Mouse (Mus musculus) neural tube, embryonic 10.5 days (tissue): ENCODE data around the gene Sycp2.
"Not testable (repeated sequence)": the region's sequence is repeated elsewhere in the genome, so short reads cannot be mapped to it uniquely, and the experiment has no call there.

Experiments
- DNase-seq: peaks from one replicate; pipeline ENCODE4 v3.0.0-alpha.2; 2017; ENCODE audit warnings: low spot score; ENCODE audit errors: extremely low spot score

The Sycp2 gene

DNA sequence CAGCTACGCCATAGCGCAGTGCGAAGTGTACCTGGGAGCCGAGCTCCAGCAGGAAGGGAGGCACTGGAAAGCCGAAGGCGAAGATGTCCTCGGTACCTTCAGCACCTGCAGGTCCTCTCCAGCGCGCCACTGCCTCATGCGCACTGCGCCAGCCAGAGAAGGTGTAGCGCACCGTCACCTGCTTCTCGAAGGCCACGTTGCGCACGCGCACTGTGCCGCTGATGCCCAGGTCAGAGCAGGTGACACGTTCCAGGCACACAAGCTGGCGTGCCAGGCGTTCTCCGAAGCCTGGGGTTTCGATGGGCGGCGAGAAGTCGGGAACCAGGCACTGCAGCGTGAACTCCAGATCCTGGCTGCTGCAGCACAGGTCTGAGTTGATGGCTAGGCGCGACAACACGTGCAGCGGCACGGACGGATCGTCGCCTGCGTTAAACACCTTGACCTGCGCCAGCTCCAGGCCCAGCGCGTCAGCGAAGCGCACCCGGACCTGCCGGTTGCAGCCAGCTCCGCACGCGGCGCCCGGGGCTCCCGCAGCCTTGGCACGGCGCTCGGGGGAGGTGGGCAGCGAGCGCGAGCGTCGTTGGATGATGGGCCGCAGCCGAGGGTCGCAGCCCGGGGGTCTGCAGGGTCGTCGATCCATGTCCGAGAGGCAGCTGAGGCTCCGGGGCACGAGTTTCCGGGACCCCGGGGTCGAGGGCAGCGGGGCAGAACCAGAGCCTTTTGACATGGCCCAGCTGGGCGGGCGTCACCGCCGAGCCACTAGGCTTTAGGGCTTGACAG lies 6.2 kb upstream of the Sycp2 start:
- DNase-seq: peak; percentile 66

GRCm38 (mm10) chr2:178413081-178413480 lies 5.6 kb upstream of the Sycp2 start:
- DNase-seq: no peak

GRCm38 (mm10) chr2:178412598-178412997 lies 5.1 kb upstream of the Sycp2 start:
- peak; percentile 15 for DNase-seq

DNA sequence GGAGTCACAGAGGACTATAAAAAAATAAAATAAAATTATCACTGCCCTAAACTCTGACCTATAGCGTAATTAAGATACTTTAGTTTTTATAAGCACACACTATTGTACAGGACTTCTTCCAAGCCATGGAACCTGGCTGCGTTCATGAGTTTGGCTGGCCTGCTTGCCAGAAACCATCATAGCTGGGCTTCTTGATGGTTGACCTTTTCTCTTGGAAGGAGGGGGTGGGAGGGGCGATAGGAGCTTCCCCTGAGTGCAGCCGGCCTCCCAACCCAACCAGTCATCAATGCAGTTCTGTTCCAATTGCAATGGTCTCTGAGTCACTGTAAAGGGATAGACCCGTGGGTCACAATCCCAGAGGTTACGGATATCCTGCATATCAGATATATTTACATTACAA lies 2.8 kb upstream of the Sycp2 start:
- peak; percentile 8 for DNase-seq

DNA sequence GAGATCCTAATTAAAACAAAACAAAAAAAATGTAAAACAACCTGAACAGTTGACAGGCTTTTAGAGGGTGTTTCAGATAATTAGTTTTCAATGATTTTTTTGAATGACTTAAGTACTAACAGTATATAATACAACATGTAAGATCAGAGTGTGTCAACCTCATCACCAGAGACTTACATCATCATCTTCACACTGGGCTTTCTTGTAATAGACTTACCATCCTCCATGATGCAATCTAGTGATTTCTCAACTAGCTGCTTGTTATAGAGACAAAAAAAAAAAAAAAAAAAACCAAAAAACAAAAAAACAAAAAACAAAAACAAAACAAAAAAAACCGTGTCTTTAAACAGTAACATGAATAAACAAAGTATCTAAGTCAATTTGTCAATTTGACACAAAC lies 1.5 kb upstream of the Sycp2 start:
- no peak for DNase-seq

GRCm38 (mm10) chr2:178342597-178342996 lies 64.9 kb downstream of the Sycp2 start:
- DNase-seq: no peak

DNA sequence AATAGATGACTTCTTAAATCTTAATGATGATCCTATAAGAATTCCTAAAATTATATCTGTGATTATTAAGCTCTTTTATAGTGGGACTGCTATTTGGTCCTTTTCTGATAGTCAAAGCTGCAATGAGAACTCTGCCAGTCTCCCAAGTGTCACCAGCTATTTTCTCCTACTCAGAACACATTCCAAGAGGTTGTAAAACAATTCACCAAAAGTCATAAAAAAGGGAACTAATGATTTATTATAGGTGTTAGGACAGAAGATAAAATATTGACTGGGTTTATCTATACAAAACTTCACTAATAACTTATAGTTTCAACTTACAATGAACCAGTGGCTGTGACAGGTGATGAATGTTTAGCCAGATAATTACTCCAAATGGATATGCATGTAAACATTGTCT lies 65.4 kb downstream of the Sycp2 start:
- DNase-seq: not testable (repeated sequence)

DNA sequence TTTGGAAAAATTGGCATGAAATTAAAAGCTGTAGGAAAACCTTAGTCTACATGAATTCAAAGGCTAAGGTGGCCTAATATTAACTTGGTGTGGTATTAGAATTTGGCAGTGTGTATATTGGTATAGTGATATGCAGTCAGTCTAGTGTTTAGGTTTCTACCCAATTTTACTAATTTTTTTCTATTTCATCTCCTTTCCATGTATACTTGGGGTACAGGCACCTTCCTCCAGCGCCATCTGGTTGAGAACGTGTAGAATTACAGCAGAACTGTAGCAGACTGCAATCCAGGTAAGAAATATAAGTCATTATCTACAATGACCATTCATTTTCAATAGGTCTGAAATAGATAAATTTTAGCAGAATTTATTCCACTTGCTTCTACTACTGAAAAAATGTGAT lies 68.4 kb downstream of the Sycp2 start:
- DNase-seq: no peak

DNA sequence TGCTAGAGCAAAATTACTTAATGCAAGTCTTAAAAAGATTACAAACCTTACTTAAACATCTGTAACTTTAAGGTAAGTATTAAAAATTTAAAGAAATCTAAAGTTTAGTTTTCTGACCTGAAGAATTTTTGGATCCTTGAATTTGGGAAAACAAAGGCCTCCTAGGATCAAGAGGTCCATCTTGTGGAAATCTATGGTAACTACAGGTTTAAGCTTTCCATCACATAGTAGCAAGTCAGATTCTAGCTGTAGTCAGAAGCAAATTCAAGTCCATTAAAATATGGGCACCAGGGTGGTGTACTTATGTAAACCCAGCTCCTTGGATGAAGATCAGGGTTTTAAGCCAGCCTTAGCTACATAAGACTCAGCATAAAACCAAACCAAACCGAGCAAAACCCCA lies 69.6 kb downstream of the Sycp2 start:
- DNase-seq: no peak

- no peak for DNase-seq
Observed at GRCm38 (mm10) chr2:178329986-178330385, 77.5 kb downstream of the Sycp2 start.

- no peak for DNase-seq
Observed at GRCm38 (mm10) chr2:178329551-178329950, 77.9 kb downstream of the Sycp2 start.

DNA sequence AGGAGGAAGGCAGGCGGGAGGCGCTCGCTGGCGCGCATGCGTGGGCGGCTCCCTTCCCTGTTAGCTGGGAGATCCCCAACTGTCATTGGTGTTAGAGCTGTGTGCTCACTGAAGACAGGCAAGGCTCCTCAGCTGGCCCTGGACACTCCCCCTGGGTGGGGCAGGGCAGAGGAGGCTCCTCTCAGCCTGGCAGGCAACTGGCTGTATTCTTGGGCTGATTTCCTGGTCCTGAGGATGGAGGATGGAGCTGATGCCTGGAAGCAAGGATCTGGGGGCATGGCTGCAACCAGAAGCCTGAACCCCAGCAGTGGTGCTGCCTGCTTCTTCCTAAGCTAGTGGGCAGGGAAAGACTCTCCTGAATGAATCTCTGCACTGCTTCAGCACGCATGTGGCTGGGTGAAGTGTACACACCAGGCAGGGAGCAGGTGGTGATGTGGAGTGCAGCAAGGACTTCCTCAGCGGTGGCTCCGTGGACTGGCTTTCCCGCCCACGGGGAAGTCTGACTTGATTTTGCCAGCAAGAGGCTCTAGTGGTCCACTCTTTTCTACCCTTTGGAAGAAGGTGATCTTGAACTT lies 79.9 kb downstream of the Sycp2 start:
- peak; percentile 67 for DNase-seq

DNA sequence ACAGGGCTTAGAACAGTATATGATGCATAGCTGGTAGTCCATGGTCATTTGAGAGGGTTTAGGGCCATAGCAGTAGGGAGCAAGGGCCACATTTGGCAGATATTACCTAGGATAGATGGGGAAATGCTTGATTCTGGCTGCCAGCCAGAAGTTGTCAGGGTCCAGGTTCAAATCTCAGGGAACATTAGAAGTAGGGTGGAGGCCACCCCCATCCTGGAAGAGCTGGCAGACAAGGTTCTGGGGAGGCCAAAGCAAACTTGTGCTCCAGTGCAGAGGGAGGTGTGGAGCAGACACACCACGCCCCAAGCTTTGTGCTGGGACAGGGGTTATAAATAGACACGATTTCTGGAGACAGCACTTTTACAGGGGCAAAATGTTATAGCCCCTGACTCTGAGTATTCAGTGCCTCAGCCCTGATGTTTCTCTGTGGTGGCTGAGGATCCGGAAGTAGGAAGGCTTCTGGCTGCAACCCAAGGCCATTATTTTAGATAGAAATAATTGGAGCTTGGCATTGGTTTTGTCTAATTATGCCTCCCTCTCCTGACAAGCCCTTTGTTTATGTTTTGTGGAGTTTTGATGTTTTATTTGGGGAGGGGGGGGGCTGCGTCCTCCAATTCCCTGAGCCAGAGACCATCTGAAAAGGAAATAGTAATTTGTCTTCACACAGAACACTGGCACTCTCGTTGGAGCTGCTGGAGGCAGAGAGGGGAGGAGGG lies 80.6 kb downstream of the Sycp2 start:
- no peak for DNase-seq

DNA sequence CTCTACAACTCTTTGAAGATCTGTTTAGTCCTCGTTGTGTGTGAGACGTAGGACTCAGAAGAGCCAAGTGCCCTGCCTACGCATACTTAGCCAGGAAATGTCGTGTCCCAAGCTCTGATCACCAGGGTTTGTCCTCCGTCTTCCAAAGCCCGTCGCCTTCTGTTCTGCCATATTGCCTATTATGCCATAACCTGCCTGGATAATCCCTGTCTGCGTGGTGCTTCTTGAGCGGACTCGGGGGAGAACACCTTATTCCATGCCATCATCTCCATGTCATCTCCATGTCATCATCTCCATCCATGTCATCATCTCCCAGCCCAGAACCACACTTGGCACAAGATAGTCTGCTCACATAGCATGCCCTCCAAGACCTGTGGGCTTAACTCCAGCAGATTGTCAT lies 81.4 kb downstream of the Sycp2 start:
- no peak for DNase-seq

DNA sequence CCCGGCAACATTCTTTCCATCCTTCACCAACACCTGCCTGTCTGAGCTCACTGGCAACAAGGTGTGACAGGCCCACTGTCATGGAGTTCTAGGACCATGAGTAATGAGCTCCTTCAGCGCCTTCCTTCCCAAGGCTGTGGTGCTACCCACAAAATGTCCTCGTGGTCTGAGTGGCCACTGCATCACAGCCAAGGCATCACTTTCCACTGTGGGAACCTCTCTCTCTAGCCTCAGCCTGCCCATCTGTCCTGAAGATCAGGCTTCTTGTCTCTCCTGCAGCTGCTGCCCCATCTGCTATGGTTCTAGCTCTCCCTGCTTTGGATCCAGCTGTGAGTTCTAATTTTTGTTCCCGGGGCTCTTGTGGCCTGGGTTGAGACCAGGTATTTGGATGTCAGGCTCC lies 82.7 kb downstream of the Sycp2 start:
- DNase-seq: no peak

- DNase-seq: no peak
Observed at GRCm38 (mm10) chr2:178324410-178324809, 83.1 kb downstream of the Sycp2 start.

DNA sequence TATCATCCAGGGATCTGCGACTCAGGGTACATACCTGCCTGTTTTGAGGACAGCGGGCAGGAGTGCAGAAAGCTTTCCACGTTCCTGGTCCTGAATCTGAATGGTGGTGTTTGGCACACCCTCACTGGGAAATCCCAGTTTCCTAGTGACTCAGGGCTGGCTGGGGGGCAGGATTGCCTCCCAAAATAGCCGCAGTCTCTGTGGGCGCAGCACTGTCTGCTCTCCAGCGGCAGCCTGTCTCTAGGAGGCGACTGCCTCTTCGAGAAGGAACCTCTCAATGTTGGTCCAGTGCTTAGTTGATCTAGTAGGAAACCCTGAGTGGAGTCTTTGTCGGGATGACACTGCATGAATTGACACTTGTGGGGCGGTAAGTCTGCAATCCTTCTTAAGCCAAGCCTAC lies 86.2 kb downstream of the Sycp2 start:
- DNase-seq: no peak

- no peak for DNase-seq
Observed at GRCm38 (mm10) chr2:178319766-178320165, 87.7 kb downstream of the Sycp2 start.

GRCm38 (mm10) chr2:178316281-178316680 lies 91.2 kb downstream of the Sycp2 start:
- DNase-seq: no peak

DNA sequence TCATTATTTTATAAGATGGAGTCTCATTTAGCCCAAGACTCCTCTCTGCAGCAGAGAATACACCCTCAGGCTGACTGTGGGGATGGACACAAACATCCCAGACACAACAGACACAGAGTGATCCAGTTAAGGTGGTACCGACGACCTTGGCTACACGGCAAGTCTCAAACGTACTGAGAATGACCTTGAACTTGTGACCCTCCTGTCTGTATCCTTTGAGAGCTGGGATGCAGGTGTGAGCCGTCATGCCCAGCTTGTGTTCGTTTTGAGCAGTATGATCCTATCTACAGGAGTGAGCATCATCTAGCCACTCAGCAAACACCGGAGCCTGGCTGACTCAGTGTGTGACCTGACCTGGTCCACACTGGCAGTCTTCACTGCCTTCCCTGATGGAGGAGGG lies 93.9 kb downstream of the Sycp2 start:
- no peak for DNase-seq

- DNase-seq: no peak
Observed at GRCm38 (mm10) chr2:178304669-178305068, 102.8 kb downstream of the Sycp2 start.

DNA sequence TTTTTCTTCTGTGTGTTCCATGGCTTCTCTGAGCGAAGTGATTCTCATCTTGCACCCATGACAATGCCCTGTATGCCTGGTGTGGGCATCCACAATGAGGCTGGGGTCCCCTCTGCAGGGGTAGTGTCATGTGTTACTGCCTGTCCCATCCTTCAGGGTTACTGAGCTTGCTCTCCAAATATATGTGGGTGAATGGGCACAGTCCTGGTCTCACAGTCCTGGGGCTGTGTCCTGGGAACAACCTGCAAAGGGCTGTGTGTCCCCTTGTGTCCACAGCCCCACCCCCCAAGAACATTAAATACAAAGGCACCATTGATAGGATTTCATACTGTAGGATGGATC lies 103.3 kb downstream of the Sycp2 start:
- DNase-seq: no peak
